Mouse (Mus musculus) liver, postnatal 0 days (tissue): ENCODE results near the gene Trpm8.

ENCODE experiments used
- CTCF ChIP-seq: sonication (generic); IDR thresholded peaks from 2 replicates; pipeline ENCODE4 v1.5.1; 2016; ENCODE audit warnings: antibody characterized with exemption, low read depth
- EP300 ChIP-seq: IDR thresholded peaks from 2 replicates; pipeline ENCODE4 v1.6.1; 2016; ENCODE audit warnings: antibody characterized with exemption, low read depth, mild to moderate bottlenecking

- TF ChIP-seq CTCF (no peak), EP300 (no peak)
These were observed 101.0 kb downstream of the Trpm8 start for GRCm38 (mm10) chr1:88378446-88378845.
